ENCODE assay signal across 17 mouse cellular contexts in genomic region chr6:16702706-16703411, GRCm38 (mm10).
DNase-seq lines count a peak whose midpoint lies in the region; ATAC-seq and TF ChIP-seq lines count a peak whose summit lies in the region.
"Had no signal": no experiment of that assay in that cellular context is flagged by ENCODE, and none has a peak within 500 bp of the region (broad histone marks: within the 10 kb centered on the region; RNA-seq: fewer than 3 reads in every experiment).

No protein-coding gene starts in this region.

- intact Hi-C loops in heart, postnatal 10 days (cut with DNase I): no loop called here

- no peak overlapping the region for H3K27ac ChIP-seq in liver, adult 2 months (replicated peaks; ENCODE audit: insufficient read depth, low read depth, low read length)
- no peak overlapping the region for H3K27ac ChIP-seq in liver, embryonic 11.5 days (ENCODE audit: low read depth, low read length)
- no peak overlapping the region for H3K27ac ChIP-seq in forebrain, embryonic 15.5 days (replicated peaks)
- peak overlapping the region; percentile 48 for H3K27ac ChIP-seq in limb, embryonic 15.5 days
- H3K27ac ChIP-seq: gastrocnemius, adult 2 months; heart, adult 2 months; hindbrain, embryonic 13.5 days; liver, embryonic 14.5 days had no signal

- H3K9ac ChIP-seq in liver, adult 2 months (ENCODE audit: low read depth, low read length): no peak overlapping the region
- no peak overlapping the region for H3K9ac ChIP-seq in liver, embryonic 11.5 days (ENCODE audit: low read depth, low read length)
- no peak overlapping the region for H3K9ac ChIP-seq in forebrain, embryonic 15.5 days (replicated peaks)
- H3K9ac ChIP-seq in limb, embryonic 15.5 days: no peak overlapping the region
- H3K9ac ChIP-seq: hindbrain, embryonic 13.5 days; liver, embryonic 14.5 days had no signal

- no peaks in the 10 kb centered on the region for H3K9me3 ChIP-seq in liver, embryonic 11.5 days (ENCODE audit: control insufficient read depth, low read length)
- no peaks in the 10 kb centered on the region for H3K9me3 ChIP-seq in forebrain, embryonic 15.5 days
- H3K9me3 ChIP-seq in limb, embryonic 15.5 days: no peaks in the 10 kb centered on the region
- H3K9me3 ChIP-seq: hindbrain, embryonic 13.5 days had no signal

- DNase-seq in adrenal gland, adult 2 months: peak; percentile 3
- no peak for DNase-seq in adrenal gland, postnatal 25 days
- DNase-seq in liver, adult 2 months (ENCODE audit: extremely low read depth, low read depth, low spot score): peak; percentile 17
- no peak for DNase-seq in liver, embryonic 11.5 days (ENCODE audit: low spot score)
- no peak for DNase-seq in heart, postnatal 10 days
- no peak for DNase-seq in spleen, postnatal 10 days (ENCODE audit: low spot score in 2 of 2)
- DNase-seq: gastrocnemius, adult 2 months; heart, adult 2 months; retina, postnatal 1 day; thymus, postnatal 4 days had no signal

- TF ChIP-seq CTCF in liver, adult 2 months (IDR thresholded peaks at IDR 0.05; ENCODE audit: low read depth, low read length): no peak

- WGBS in liver, adult 2 months: 92% methylated on average over 7 of the region's 7 CpGs
- 75% methylated on average over 7 of the region's 7 CpGs for WGBS in liver, embryonic 11.5 days
- WGBS in forebrain, embryonic 15.5 days: 65% methylated on average over 7 of the region's 7 CpGs
- 32% methylated on average over 7 of the region's 7 CpGs for WGBS in limb, embryonic 15.5 days

- H3K4me1 ChIP-seq in liver, adult 2 months (ENCODE audit: control insufficient read depth, insufficient read depth, low read length): peaks cover 15% of the 10 kb centered on the region
- no peaks in the 10 kb centered on the region for H3K4me1 ChIP-seq in liver, embryonic 11.5 days (replicated peaks; ENCODE audit: control insufficient read depth, insufficient read depth, low read length)
- peaks cover 7% of the 10 kb centered on the region; the same call in 1 of the 2 replicates for H3K4me1 ChIP-seq in forebrain, embryonic 15.5 days
- 0 out of 2 replicates have a peak, but pooled peaks cover 3% of the 10 kb centered on the region for H3K4me1 ChIP-seq in limb, embryonic 15.5 days
- H3K4me1 ChIP-seq: hindbrain, embryonic 13.5 days had no signal

- no peaks in the 10 kb centered on the region for H3K36me3 ChIP-seq in liver, adult 2 months (ENCODE audit: control insufficient read depth, insufficient read depth, low read length)
- H3K36me3 ChIP-seq in liver, embryonic 11.5 days (ENCODE audit: control insufficient read depth, insufficient read depth, low read length): no peaks in the 10 kb centered on the region
- no peaks in the 10 kb centered on the region for H3K36me3 ChIP-seq in forebrain, embryonic 15.5 days
- H3K36me3 ChIP-seq in limb, embryonic 15.5 days: no peaks in the 10 kb centered on the region
- H3K36me3 ChIP-seq: hindbrain, embryonic 13.5 days had no signal

- TF ChIP-seq POLR2A in liver, adult 2 months (IDR thresholded peaks at IDR 0.05; ENCODE audit: extremely low read depth, insufficient read depth, low read length): no peak

- H3K4me3 ChIP-seq in liver, adult 2 months (ENCODE audit: insufficient read depth, low read depth, low read length): no peak overlapping the region
- H3K4me3 ChIP-seq in liver, embryonic 11.5 days (ENCODE audit: low read depth, low read length): no peak overlapping the region
- H3K4me3 ChIP-seq in forebrain, embryonic 15.5 days: no peak overlapping the region
- H3K4me3 ChIP-seq in limb, embryonic 15.5 days: no peak overlapping the region
- H3K4me3 ChIP-seq: gastrocnemius, adult 2 months; heart, adult 2 months; hindbrain, embryonic 13.5 days had no signal

- no peak for ATAC-seq in liver, embryonic 11.5 days (replicated peaks; ENCODE audit: low FRiP score)
- ATAC-seq in forebrain, embryonic 15.5 days (replicated peaks): peak; percentile 44; the same call in 1 of the 2 replicates
- 0 out of 2 replicates have a peak, but pooled peaks have one; percentile 52 for ATAC-seq in limb, embryonic 15.5 days (ENCODE audit: insufficient number of reproducible peaks, low FRiP score, low TSS enrichment, low read depth)
- ATAC-seq: intestine, embryonic 16.5 days; Patski had no signal

- H3K27me3 ChIP-seq in liver, adult 2 months (ENCODE audit: control insufficient read depth, insufficient read depth, low read length): no peaks in the 10 kb centered on the region
- H3K27me3 ChIP-seq in liver, embryonic 11.5 days (replicated peaks; ENCODE audit: control insufficient read depth, insufficient read depth, low read length): no peaks in the 10 kb centered on the region
- no peaks in the 10 kb centered on the region for H3K27me3 ChIP-seq in forebrain, embryonic 15.5 days
- no peaks in the 10 kb centered on the region for H3K27me3 ChIP-seq in limb, embryonic 15.5 days
- H3K27me3 ChIP-seq: hindbrain, embryonic 13.5 days had no signal

- no peak overlapping the region for H3K4me2 ChIP-seq in liver, embryonic 11.5 days
- no peak overlapping the region for H3K4me2 ChIP-seq in forebrain, embryonic 15.5 days (replicated peaks)
- no peak overlapping the region for H3K4me2 ChIP-seq in limb, embryonic 15.5 days
- H3K4me2 ChIP-seq: hindbrain, embryonic 13.5 days; midbrain, embryonic 11.5 days had no signal

- H3K79me2 ChIP-seq in liver, adult 2 months (ENCODE audit: control insufficient read depth, insufficient read depth, low read length): no peaks in the 10 kb centered on the region

Comparison
In these comparisons a context has a peak if more than half of its experiments do, and no peak if none do; other contexts are left out.
1. DNase-seq: peak in adrenal gland, adult 2 months (single experiment) and liver, adult 2 months (single experiment); none in adrenal gland, postnatal 25 days (single experiment), liver, embryonic 11.5 days (single experiment), heart, postnatal 10 days (0 of 2) and spleen, postnatal 10 days (0 of 2).